ENCODE assay signal across 19 mouse cellular contexts in the genomic region with DNA sequence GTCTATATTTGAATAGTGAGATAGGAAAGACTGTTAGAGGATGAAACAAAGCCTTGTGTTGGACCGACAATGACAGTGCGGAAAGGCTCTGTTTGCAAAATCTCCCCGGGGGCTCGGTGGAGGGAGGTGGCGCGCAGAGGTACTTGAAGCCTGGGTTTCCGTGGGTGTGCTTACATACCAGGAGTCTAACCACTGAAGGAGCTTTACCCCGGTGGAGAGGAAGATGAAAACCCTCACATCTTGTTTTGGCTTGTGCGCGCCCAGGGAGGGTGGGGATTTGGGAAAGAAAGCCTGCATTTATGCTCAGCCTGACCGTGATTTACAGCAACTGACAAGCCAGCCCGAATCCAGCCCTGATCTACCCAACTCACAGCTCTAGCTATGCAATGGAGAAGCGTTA. TPM values are rescaled to one million over a fixed set of nuclear protein-coding genes. Genes with fewer than 3 reads are reported as not detected.
DNase-seq lines count a peak whose midpoint lies in the region; ATAC-seq and TF ChIP-seq lines count a peak whose summit lies in the region.
"Had no signal": no experiment of that assay in that cellular context is flagged by ENCODE, and none has a peak within 500 bp of the region (broad histone marks: within the 10 kb centered on the region; RNA-seq: fewer than 3 reads in every experiment).

No protein-coding gene starts in this region.

- TF ChIP-seq CTCF in lung, adult 2 months (IDR thresholded peaks at IDR 0.05; ENCODE audit: insufficient read depth, low read length): no peak

- no peak for ATAC-seq in heart, embryonic 16.5 days (replicated peaks; ENCODE audit: extremely low read depth, insufficient read depth, low FRiP score)
- ATAC-seq in embryonic facial prominence, embryonic 15.5 days (ENCODE audit: insufficient number of reproducible peaks, low FRiP score, low TSS enrichment, low read depth): peak; percentile 19; the same call in 1 of the 2 replicates
- ATAC-seq: forebrain, embryonic 14.5 days had no signal

- 0 out of 2 replicates have a peak overlapping the region, but pooled peaks have one; percentile 4 for H3K4me2 ChIP-seq in heart, embryonic 16.5 days (ENCODE audit: low read depth, low read length)
- peak overlapping the region; percentile 16; the same call in 1 of the 2 replicates for H3K4me2 ChIP-seq in embryonic facial prominence, embryonic 15.5 days (replicated peaks)
- H3K4me2 ChIP-seq: heart, embryonic 12.5 days; liver, embryonic 13.5 days; midbrain, embryonic 12.5 days; neural tube, embryonic 13.5 days had no signal

- intact Hi-C loops in heart, postnatal 10 days (cut with DNase I): no loop called here

- DNase-seq in heart, postnatal 10 days: no peak
- DNase-seq in lung, postnatal 14 days: peak; percentile 4
- DNase-seq in lung, adult 2 months: no peak
- no peak for DNase-seq in cerebellum, adult 9-11 months
- DNase-seq in adrenal gland, adult 2 months: no peak
- DNase-seq: adrenal gland, postnatal 10 days; B cell, adult 2 months; cerebellum, postnatal 14 days; gastrocnemius, postnatal 36 days; kidney, adult 11 months; liver, embryonic 13.5 days had no signal

- H3K36me3 ChIP-seq in heart, embryonic 16.5 days (ENCODE audit: control insufficient read depth, insufficient read depth): no peaks in the 10 kb centered on the region
- H3K36me3 ChIP-seq in embryonic facial prominence, embryonic 15.5 days: no peaks in the 10 kb centered on the region
- H3K36me3 ChIP-seq: heart, embryonic 12.5 days; liver, embryonic 13.5 days; midbrain, embryonic 12.5 days; neural tube, embryonic 13.5 days had no signal

- no peak overlapping the region for H3K4me3 ChIP-seq in heart, embryonic 16.5 days (ENCODE audit: low read length)
- no peak overlapping the region for H3K4me3 ChIP-seq in lung, adult 2 months (replicated peaks; ENCODE audit: extremely low read depth, low read depth, low read length)
- no peak overlapping the region for H3K4me3 ChIP-seq in embryonic facial prominence, embryonic 15.5 days (replicated peaks)
- H3K4me3 ChIP-seq: erythroblast, embryonic 14.5 days; heart, embryonic 12.5 days; liver, embryonic 13.5 days; midbrain, embryonic 12.5 days; neural tube, embryonic 13.5 days had no signal

- 56% methylated on average over 13 of the region's 13 CpGs for WGBS in heart, embryonic 16.5 days
- WGBS in lung, adult 2 months: 47% methylated on average over 13 of the region's 13 CpGs
- 35% methylated on average over 13 of the region's 13 CpGs for WGBS in embryonic facial prominence, embryonic 15.5 days

- H3K9ac ChIP-seq in heart, embryonic 16.5 days (ENCODE audit: low read length): no peak overlapping the region
- H3K9ac ChIP-seq in embryonic facial prominence, embryonic 15.5 days: no peak overlapping the region
- H3K9ac ChIP-seq: heart, embryonic 12.5 days; liver, embryonic 13.5 days; midbrain, embryonic 12.5 days; neural tube, embryonic 13.5 days had no signal

- TF ChIP-seq POLR2A in lung, adult 2 months (IDR thresholded peaks at IDR 0.05; ENCODE audit: borderline replicate concordance, extremely low read depth, low read depth, low read length): no peak

- no peaks in the 10 kb centered on the region for H3K27me3 ChIP-seq in heart, embryonic 16.5 days (ENCODE audit: control insufficient read depth, insufficient read depth, low read length)
- no peaks in the 10 kb centered on the region for H3K27me3 ChIP-seq in embryonic facial prominence, embryonic 15.5 days
- H3K27me3 ChIP-seq: midbrain, embryonic 12.5 days; neural tube, embryonic 13.5 days had no signal

- no peaks in the 10 kb centered on the region for H3K9me3 ChIP-seq in heart, embryonic 16.5 days (replicated peaks; ENCODE audit: control insufficient read depth, low read length)
- no peaks in the 10 kb centered on the region for H3K9me3 ChIP-seq in embryonic facial prominence, embryonic 15.5 days (replicated peaks)
- H3K9me3 ChIP-seq: heart, embryonic 12.5 days; liver, embryonic 13.5 days; midbrain, embryonic 12.5 days; neural tube, embryonic 13.5 days had no signal

- H3K27ac ChIP-seq in heart, embryonic 16.5 days (ENCODE audit: low read length): no peak overlapping the region
- H3K27ac ChIP-seq in embryonic facial prominence, embryonic 15.5 days (replicated peaks): no peak overlapping the region
- H3K27ac ChIP-seq: liver, embryonic 13.5 days; midbrain, embryonic 12.5 days; neural tube, embryonic 13.5 days had no signal

- H3K4me1 ChIP-seq in heart, embryonic 16.5 days (ENCODE audit: control insufficient read depth, insufficient read depth, low read length): peaks cover 14% of the 10 kb centered on the region
- H3K4me1 ChIP-seq in lung, adult 2 months (ENCODE audit: control insufficient read depth, insufficient read depth, low read length): no peaks in the 10 kb centered on the region
- H3K4me1 ChIP-seq in embryonic facial prominence, embryonic 15.5 days: peaks cover 29% of the 10 kb centered on the region
- H3K4me1 ChIP-seq: liver, embryonic 13.5 days had no signal

RNA-seq across cellular contexts. Expression of a gene that starts 31.7 kb away (rescaled TPM):
- polyA plus RNA-seq in heart, embryonic 16.5 days (2015; fragmentation: Nextera tagmentation; extraction: Ambion mirVana): 11.7 and 12.1 TPM in 2 replicates
- total RNA-seq in heart, postnatal 10 days (2021): 1 to 10 TPM; 2.3 TPM
- 5.4 and 5.9 TPM in 2 replicates for polyA plus RNA-seq in lung, adult 2 months (2012; rRNA removed)
- polyA plus RNA-seq in embryonic facial prominence, embryonic 15.5 days (2015; fragmentation: Nextera tagmentation; extraction: Ambion mirVana): 67.4 and 75.0 TPM in 2 replicates
- under 1 TPM in 1 of 2 experiments, not detected in 1; 0.10 TPM for total RNA-seq in adrenal gland, adult 2 months (2021)
- polyA plus RNA-seq in adrenal gland, adult 2 months (2012; rRNA removed): 0.10 and 0.16 TPM in 2 replicates
- total RNA-seq: hematopoietic stem cell, adult 5-6 weeks had no signal
- polyA plus RNA-seq: erythroblast, embryonic 14.5 days had no signal
